Mouse (Mus musculus) limb, embryonic 15.5 days (tissue): ENCODE measurements around the gene Akna. TPM values are rescaled to one million over a fixed set of nuclear protein-coding genes. Genes with fewer than 3 reads are reported as not detected.
A peak's percentile ranks its signal among the peaks of the same experiment; 100 is the strongest.

Experiments used
- ATAC-seq: fragments of 200-750 bp; cut with Nextera tagmentation; 2 replicates; pipeline ENCODE4 v1.8.0; 2017; ENCODE audit warnings: low read depth, moderate TSS enrichment; ENCODE audit not compliant: insufficient number of reproducible peaks, low FRiP score, low TSS enrichment
- H3K27ac ChIP-seq: fragments of 300-500 bp; sonication (generic); 2 replicates; pipeline ENCODE4 v1.5.1; 2015; ENCODE audit warnings: moderate library complexity, mild to moderate bottlenecking, inconsistent platforms
- H3K27me3 ChIP-seq: fragments of 300-500 bp; sonication (generic); 2 replicates; pipeline ENCODE4 v1.6.1; 2015; ENCODE audit warnings: inconsistent platforms
- H3K36me3 ChIP-seq: fragments of 300-500 bp; sonication (generic); 2 replicates; pipeline ENCODE4 v1.6.1; 2015; ENCODE audit warnings: inconsistent platforms
- H3K4me1 ChIP-seq: fragments of 300-500 bp; sonication (generic); 2 replicates; pipeline ENCODE4 v1.6.1; 2015; ENCODE audit warnings: inconsistent platforms
- H3K4me2 ChIP-seq: fragments of 300-500 bp; sonication (generic); 2 replicates; pipeline ENCODE4 v1.6.1; 2015; ENCODE audit warnings: mild to moderate bottlenecking, inconsistent platforms
- H3K4me3 ChIP-seq: fragments of 300-500 bp; sonication (generic); 2 replicates; pipeline ENCODE4 v1.5.1; 2015; ENCODE audit warnings: mild to moderate bottlenecking, inconsistent platforms
- H3K9ac ChIP-seq: fragments of 300-500 bp; sonication (generic); 2 replicates; pipeline ENCODE4 v1.6.1; 2015; ENCODE audit warnings: inconsistent platforms
- H3K9me3 ChIP-seq: fragments of 300-500 bp; sonication (generic); 2 replicates; pipeline ENCODE4 v1.6.1; 2016; ENCODE audit warnings: inconsistent platforms
- WGBS: fragments of 180-500 bp; shearing (Covaris S2); methylation state at CpG from one replicate; pipeline ENCODE4 v1.1.7; 2015; 5-methylcytosine and 5-hydroxymethylcytosine counted together
- polyA plus RNA-seq: library from polyadenylated mRNA; unstranded; fragments of >200 nt; fragmentation: Nextera tagmentation; extraction: Ambion mirVana; gene quantifications from 2 replicates; pipeline ENCODE4 v1.2.1, GENCODE M21; 2015

Akna gene
- polyA plus RNA-seq, 1 experiment from 2014 or later = 5.6 TPM

- Histone ChIP-seq H3K9me3 (no peaks in the 10 kb centered on the region), H3K27ac (peak overlapping the region; percentile 63), H3K4me2 (peak overlapping the region; percentile 12; the same call in 1 of the 2 replicates), H3K27me3 (no peaks in the 10 kb centered on the region), H3K9ac (no peak overlapping the region), H3K4me1 (peaks cover 56% of the 10 kb centered on the region), H3K36me3 (peaks cover 23% of the 10 kb centered on the region), H3K4me3 (no peak overlapping the region)
- no peak for ATAC-seq
- 30% methylated on average over 11 of the region's 11 CpGs for WGBS
Measured at GRCm38 (mm10) chr4:63398854-63399609, 4.1 kb downstream of the Akna start.

- Histone ChIP-seq H3K9ac (no peak overlapping the region), H3K4me1 (peaks cover 46% of the 10 kb centered on the region), H3K27ac (peak overlapping the region; percentile 63; the same call in 1 of the 2 replicates)
Measured at GRCm38 (mm10) chr4:63397981-63398537, 5.1 kb downstream of the Akna start.

GRCm38 (mm10) chr4:63391322-63391721, 11.8 kb downstream of the Akna start:
- H3K36me3 ChIP-seq = peaks cover 27% of the 10 kb centered on the region
- no peak for ATAC-seq
- H3K9ac ChIP-seq = no peak overlapping the region
- H3K4me1 ChIP-seq = peaks cover 10% of the 10 kb centered on the region
- WGBS = 78% methylated on average over 6 of the region's 6 CpGs
- H3K27me3 ChIP-seq = no peaks in the 10 kb centered on the region
- no peak overlapping the region for H3K4me3 ChIP-seq
- H3K9me3 ChIP-seq = no peaks in the 10 kb centered on the region
- no peak overlapping the region for H3K4me2 ChIP-seq
- no peak overlapping the region for H3K27ac ChIP-seq

More at GRCm38 (mm10) chr4:63397981-63398537, 5.1 kb downstream of the Akna start:
- H3K9me3 ChIP-seq = no peaks in the 10 kb centered on the region
- no peaks in the 10 kb centered on the region for H3K27me3 ChIP-seq
- ATAC-seq = no peak
- H3K4me3 ChIP-seq = no peak overlapping the region
- peaks cover 29% of the 10 kb centered on the region for H3K36me3 ChIP-seq
- H3K4me2 ChIP-seq = no peak overlapping the region
- 86% methylated on average over 10 of the region's 10 CpGs for WGBS

- Histone ChIP-seq H3K4me1 (peaks cover 10% of the 10 kb centered on the region), H3K4me3 (no peak overlapping the region), H3K27me3 (no peaks in the 10 kb centered on the region), H3K27ac (no peak overlapping the region), H3K9ac (no peak overlapping the region), H3K4me2 (no peak overlapping the region), H3K36me3 (peaks cover 23% of the 10 kb centered on the region), H3K9me3 (no peaks in the 10 kb centered on the region)
- ATAC-seq = no peak
- WGBS = 67% methylated on average over 11 of the region's 11 CpGs
Measured at GRCm38 (mm10) chr4:63389887-63390528, 13.1 kb downstream of the Akna start.

- Histone ChIP-seq H3K9ac (no peak overlapping the region), H3K27me3 (no peaks in the 10 kb centered on the region), H3K4me3 (no peak overlapping the region), H3K27ac (no peak overlapping the region), H3K4me2 (no peak overlapping the region), H3K9me3 (no peaks in the 10 kb centered on the region), H3K36me3 (peaks cover 17% of the 10 kb centered on the region), H3K4me1 (peaks cover 10% of the 10 kb centered on the region)
- 45% methylated on average over 8 of the region's 8 CpGs for WGBS
- ATAC-seq = no peak
Measured at GRCm38 (mm10) chr4:63389121-63389886, 13.8 kb downstream of the Akna start.

GRCm38 (mm10) chr4:63388029-63388428, 15.1 kb downstream of the Akna start:
- no peak overlapping the region for H3K4me3 ChIP-seq
- peaks cover 10% of the 10 kb centered on the region for H3K4me1 ChIP-seq
- 73% methylated on average over 6 of the region's 6 CpGs for WGBS
- H3K4me2 ChIP-seq = no peak overlapping the region
- H3K9ac ChIP-seq = no peak overlapping the region
- no peaks in the 10 kb centered on the region for H3K27me3 ChIP-seq
- H3K27ac ChIP-seq = no peak overlapping the region
- no peaks in the 10 kb centered on the region for H3K9me3 ChIP-seq
- peaks cover 20% of the 10 kb centered on the region for H3K36me3 ChIP-seq
- no peak for ATAC-seq

- no peak for ATAC-seq
- WGBS = 65% methylated on average over 11 of the region's 11 CpGs
- Histone ChIP-seq H3K9me3 (no peaks in the 10 kb centered on the region), H3K9ac (no peak overlapping the region), H3K4me1 (peaks cover 8% of the 10 kb centered on the region), H3K4me2 (no peak overlapping the region), H3K36me3 (peaks cover 42% of the 10 kb centered on the region), H3K4me3 (no peak overlapping the region), H3K27me3 (no peaks in the 10 kb centered on the region), H3K27ac (no peak overlapping the region)
Measured at GRCm38 (mm10) chr4:63385784-63386183, 17.4 kb downstream of the Akna start.

- H3K4me3 ChIP-seq = no peak overlapping the region
- no peaks in the 10 kb centered on the region for H3K27me3 ChIP-seq
- peaks cover 8% of the 10 kb centered on the region for H3K4me1 ChIP-seq
- H3K4me2 ChIP-seq = no peak overlapping the region
- ATAC-seq = no peak
- H3K9me3 ChIP-seq = no peaks in the 10 kb centered on the region
- H3K9ac ChIP-seq = no peak overlapping the region
- 84% methylated on average over 3 of the region's 3 CpGs for WGBS
- H3K36me3 ChIP-seq = peaks cover 47% of the 10 kb centered on the region
- H3K27ac ChIP-seq = no peak overlapping the region
Measured at GRCm38 (mm10) chr4:63385253-63385652, 17.9 kb downstream of the Akna start.

GRCm38 (mm10) chr4:63384262-63384661, 18.9 kb downstream of the Akna start:
- H3K4me3 ChIP-seq = no peak overlapping the region
- no peak overlapping the region for H3K27ac ChIP-seq
- H3K36me3 ChIP-seq = peaks cover 57% of the 10 kb centered on the region
- H3K9ac ChIP-seq = no peak overlapping the region
- H3K4me1 ChIP-seq = peaks cover 4% of the 10 kb centered on the region
- no peaks in the 10 kb centered on the region for H3K27me3 ChIP-seq
- H3K4me2 ChIP-seq = no peak overlapping the region
- no peaks in the 10 kb centered on the region for H3K9me3 ChIP-seq
- whole genome bisulfite sequencing = 90% methylated on average over 4 of the region's 4 CpGs
- no peak for ATAC-seq

- 74% methylated on average over 12 of the region's 12 CpGs for WGBS
- Histone ChIP-seq H3K4me2 (no peak overlapping the region), H3K9me3 (no peaks in the 10 kb centered on the region), H3K36me3 (peaks cover 65% of the 10 kb centered on the region), H3K27ac (no peak overlapping the region), H3K9ac (no peak overlapping the region), H3K4me3 (no peak overlapping the region), H3K4me1 (no peaks in the 10 kb centered on the region), H3K27me3 (no peaks in the 10 kb centered on the region)
- no peak for ATAC-seq
Measured at GRCm38 (mm10) chr4:63383474-63383873, 19.7 kb downstream of the Akna start.

GRCm38 (mm10) chr4:63382676-63383369, 20.3 kb downstream of the Akna start:
- no peak for ATAC-seq
- H3K27me3 ChIP-seq = no peaks in the 10 kb centered on the region
- 89% methylated on average over 4 of the region's 4 CpGs for WGBS
- H3K36me3 ChIP-seq = peaks cover 72% of the 10 kb centered on the region
- H3K9me3 ChIP-seq = no peaks in the 10 kb centered on the region
- H3K4me3 ChIP-seq = no peak overlapping the region
- H3K27ac ChIP-seq = no peak overlapping the region
- H3K4me1 ChIP-seq = no peaks in the 10 kb centered on the region
- H3K9ac ChIP-seq = no peak overlapping the region
- no peak overlapping the region for H3K4me2 ChIP-seq
